Mouse (Mus musculus) common myeloid progenitor, adult 5-6 weeks (primary cell): ENCODE data around the gene Olfr1436. TPM values are rescaled to one million over a fixed set of nuclear protein-coding genes. Genes with fewer than 3 reads are reported as not detected.
"Not testable (repeated sequence)": the region's sequence is repeated elsewhere in the genome, so short reads cannot be mapped to it uniquely, and the experiment has no call there.

Experiments
- ATAC-seq: replicated peaks from 2 replicates; pipeline ENCODE4 v1.8.0; 2016; ENCODE audit warnings: low read depth, mild to moderate bottlenecking, moderate TSS enrichment, inconsistent platforms; ENCODE audit not compliant: poor library complexity, severe bottlenecking
- total RNA-seq: library from RNA; stranded (forward); fragments of 200-1000, 187-1606 nt; gene quantifications from 2 replicates; pipeline ENCODE4 v1.2.3, GENCODE M21; 2017

Olfr1436 gene
- not detected in 2 replicates for total RNA-seq

- ATAC-seq: not testable (repeated sequence)
Measured at GRCm38 (mm10) chr19:12299030-12299429, at the start of gene Olfr1436. Gene Olfr1436, minus strand, starts transcription at chr19:12299130.

GRCm38 (mm10) chr19:12335810-12336209, 36.9 kb upstream of the Olfr1436 start, which contains the start of gene Olfr1438-ps1:
Gene Olfr1438-ps1, minus strand, starts transcription at chr19:12335910.
- ATAC-seq: no peak

GRCm38 (mm10) chr19:12325001-12325400, 26.1 kb upstream of the Olfr1436 start, which contains the start of gene Olfr1437:
Gene Olfr1437, minus strand, starts transcription at chr19:12325101.
- no peak for ATAC-seq

- ATAC-seq: no peak
Measured at GRCm38 (mm10) chr19:12292979-12293378, 6.0 kb downstream of the Olfr1436 start.

GRCm38 (mm10) chr19:12279554-12279953, 19.4 kb downstream of the Olfr1436 start, which contains the start of gene Olfr1434:
Gene Olfr1434, plus strand, starts transcription at chr19:12279854.
- ATAC-seq: no peak

GRCm38 (mm10) chr19:12260732-12261131, 38.2 kb downstream of the Olfr1436 start, which contains the start of gene Olfr235:
Gene Olfr235, plus strand, starts transcription at chr19:12261032.
- no peak for ATAC-seq

Other genes with a start within 250 kb of the Olfr1436 start
- gene Olfr1424, start 236.4 kb downstream of the Olfr1436 start, total RNA-seq: not detected in 2 replicates
- not detected in 2 replicates for gene Olfr1425, start 221.4 kb downstream of the Olfr1436 start, total RNA-seq
- gene Olfr1426, start 207.1 kb downstream of the Olfr1436 start, total RNA-seq: not detected in 2 replicates
- gene Olfr1427, start 195.8 kb downstream of the Olfr1436 start, total RNA-seq: not detected in 2 replicates
- not detected in 2 replicates for gene Olfr1428, start 183.2 kb downstream of the Olfr1436 start, total RNA-seq
- not detected in 2 replicates for gene Olfr76, start 175.9 kb downstream of the Olfr1436 start, total RNA-seq
- not detected in 2 replicates for gene Olfr1555-ps1, start 129.0 kb downstream of the Olfr1436 start, total RNA-seq
- gene Olfr1431, start 98.5 kb downstream of the Olfr1436 start, total RNA-seq: not detected in 2 replicates
- not detected in 2 replicates for gene Olfr1432, start 66.5 kb downstream of the Olfr1436 start, total RNA-seq
- gene Olfr262, start 57.5 kb downstream of the Olfr1436 start, total RNA-seq: not detected in 2 replicates
- not detected in 2 replicates for gene Olfr235, start 38.1 kb downstream of the Olfr1436 start, total RNA-seq
- not detected in 2 replicates for gene Olfr1434, start 19.3 kb downstream of the Olfr1436 start, total RNA-seq
- not detected in 2 replicates for gene Olfr1437, start 26.0 kb upstream of the Olfr1436 start, total RNA-seq
- not detected in 2 replicates for gene Olfr1438-ps1, start 36.8 kb upstream of the Olfr1436 start, total RNA-seq
- not detected in 2 replicates for gene Olfr1440, start 88.1 kb upstream of the Olfr1436 start, total RNA-seq
- gene Olfr1441, start 118.3 kb upstream of the Olfr1436 start, total RNA-seq: not detected in 2 replicates
- not detected in 2 replicates for gene Pfpl, start 128.8 kb upstream of the Olfr1436 start, total RNA-seq
- 27.4 and 39.1 TPM in 2 replicates for gene Mpeg1, start 161.6 kb upstream of the Olfr1436 start, total RNA-seq
- gene Dtx4, start 202.3 kb upstream of the Olfr1436 start, total RNA-seq: 11.4 and 14.4 TPM in 2 replicates
- gene Fam111a, start 246.6 kb upstream of the Olfr1436 start, total RNA-seq: 182 and 222 TPM in 2 replicates